Mouse (Mus musculus) lung, postnatal 10 days (tissue): ENCODE data around the gene Npas2.

Experiments used
- DNase-seq: peaks from one replicate; pipeline ENCODE4 v3.0.0; 2021

Npas2 gene

GRCm38 (mm10) chr1:39381017-39381416, 187.5 kb downstream of the Npas2 start:
- no peak for DNase-seq

DNA sequence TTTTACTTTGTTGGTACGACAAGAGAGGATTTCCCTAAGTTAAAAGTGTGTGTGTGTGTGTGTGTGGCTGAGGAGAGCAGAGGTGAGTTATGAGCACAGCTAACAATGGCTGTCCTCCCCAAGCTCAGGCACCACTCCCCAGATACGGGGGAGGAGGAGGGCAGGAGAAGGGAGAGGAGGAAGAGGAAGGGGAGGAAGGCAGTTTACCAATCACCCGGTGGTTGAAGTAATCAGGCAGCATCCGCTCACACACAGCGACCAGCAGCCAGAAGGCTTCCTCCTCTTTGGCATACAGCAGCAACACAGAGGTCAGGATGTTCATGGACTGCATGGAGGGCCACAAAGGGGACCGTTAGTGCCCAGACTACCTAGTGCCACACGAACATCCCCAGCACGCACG, 191.4 kb downstream of the Npas2 start:
- no peak for DNase-seq

DNA sequence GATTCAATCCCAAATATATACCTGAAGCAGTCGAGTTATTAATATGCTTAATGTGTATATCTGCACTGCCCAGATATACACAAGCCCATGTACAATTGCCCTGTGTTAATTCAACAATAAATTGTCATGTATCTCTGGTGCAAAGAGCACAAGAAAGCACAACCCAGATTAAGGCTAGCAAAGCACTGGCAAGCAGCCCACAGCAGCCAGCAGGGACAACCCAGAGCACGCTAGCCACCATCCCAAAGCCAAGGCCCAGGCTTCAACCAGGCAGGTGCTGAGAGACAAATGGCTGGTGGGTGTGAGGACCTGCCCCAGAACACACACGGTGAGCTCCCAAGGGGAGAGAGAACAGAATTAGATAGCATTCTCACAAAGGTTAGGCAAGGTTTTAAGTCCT, 192.9 kb downstream of the Npas2 start:
- no peak for DNase-seq

GRCm38 (mm10) chr1:39387497-39387896, 194.0 kb downstream of the Npas2 start:
- DNase-seq, result no peak

DNA sequence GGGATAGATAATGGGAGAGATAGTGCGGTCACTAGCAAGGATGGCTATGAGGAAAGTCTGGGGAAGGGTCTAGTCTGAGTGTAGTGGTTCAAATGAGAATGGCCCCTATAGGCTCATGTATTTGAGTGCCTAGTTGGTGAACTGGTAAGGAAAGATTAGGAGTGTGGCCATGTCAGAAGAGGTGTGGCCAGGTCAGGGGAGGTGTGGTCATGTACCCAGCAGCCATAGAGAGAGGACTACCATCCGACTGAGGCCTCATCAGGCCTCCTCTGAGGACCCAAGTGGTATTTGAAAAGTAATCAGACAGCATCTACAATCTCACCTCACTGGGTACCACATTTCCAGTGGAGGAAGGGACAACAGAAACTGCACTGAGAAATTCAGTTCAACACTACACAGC, 194.6 kb downstream of the Npas2 start:
- DNase-seq, result no peak

- DNase-seq, result no peak
These were observed 195.8 kb downstream of the Npas2 start for GRCm38 (mm10) chr1:39389338-39389737.

- no peak for DNase-seq
These were observed 198.1 kb downstream of the Npas2 start for GRCm38 (mm10) chr1:39391652-39392051.

DNA sequence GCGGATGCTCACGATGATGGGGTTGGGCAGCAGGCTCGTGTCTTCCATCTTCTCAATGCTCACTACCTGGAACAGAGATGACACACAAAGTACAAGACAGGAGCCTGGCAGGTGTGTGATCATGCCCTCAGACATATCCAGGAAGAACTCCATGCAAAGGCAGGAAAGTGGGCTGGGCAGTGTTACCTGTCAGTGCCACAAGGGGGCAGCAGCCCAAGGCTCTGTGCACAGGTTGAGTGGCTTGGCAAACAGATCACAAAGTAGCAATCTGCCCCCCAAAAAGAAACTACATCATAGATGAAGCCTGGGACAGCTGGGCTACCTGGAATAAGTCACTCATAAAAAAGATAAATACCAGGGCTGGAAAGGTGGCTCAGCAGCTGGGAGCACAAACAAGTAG, 198.7 kb downstream of the Npas2 start:
- peak; percentile 84 for DNase-seq

DNA sequence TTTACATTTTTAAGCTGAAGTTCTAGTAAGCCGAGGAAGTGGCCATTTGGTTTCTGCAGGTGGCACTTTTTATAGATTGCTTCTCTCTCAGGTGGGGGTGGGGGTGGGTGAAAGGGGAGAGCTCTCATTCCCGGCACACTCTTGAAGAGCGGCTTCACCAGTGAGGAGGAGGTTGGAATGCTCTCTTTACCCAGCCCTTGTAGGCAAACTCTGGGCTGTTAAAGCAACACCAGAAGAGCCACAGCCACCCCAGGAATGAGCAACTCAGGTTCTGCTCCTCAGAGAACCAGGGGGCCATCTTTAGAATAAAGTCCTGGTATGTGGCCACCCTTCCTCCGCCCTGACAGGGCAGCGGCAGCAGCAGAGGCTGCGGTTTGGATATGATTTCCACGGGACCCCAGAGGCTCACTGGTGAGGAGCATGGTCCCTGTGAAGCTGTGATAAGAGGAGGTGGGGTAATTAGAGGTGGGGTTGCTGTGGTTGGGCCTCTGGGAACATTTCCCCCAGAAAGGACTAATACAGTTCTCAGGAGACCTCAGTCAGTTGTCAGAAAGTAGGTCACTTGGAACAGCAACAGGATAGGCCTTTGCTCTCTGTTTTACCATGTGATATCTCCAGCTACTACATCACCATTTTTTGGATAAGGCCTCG, 199.8 kb downstream of the Npas2 start:
- DNase-seq, result peak; percentile 32

- peak; percentile 41 for DNase-seq
These were observed 200.6 kb downstream of the Npas2 start for GRCm38 (mm10) chr1:39394096-39394495.

DNA sequence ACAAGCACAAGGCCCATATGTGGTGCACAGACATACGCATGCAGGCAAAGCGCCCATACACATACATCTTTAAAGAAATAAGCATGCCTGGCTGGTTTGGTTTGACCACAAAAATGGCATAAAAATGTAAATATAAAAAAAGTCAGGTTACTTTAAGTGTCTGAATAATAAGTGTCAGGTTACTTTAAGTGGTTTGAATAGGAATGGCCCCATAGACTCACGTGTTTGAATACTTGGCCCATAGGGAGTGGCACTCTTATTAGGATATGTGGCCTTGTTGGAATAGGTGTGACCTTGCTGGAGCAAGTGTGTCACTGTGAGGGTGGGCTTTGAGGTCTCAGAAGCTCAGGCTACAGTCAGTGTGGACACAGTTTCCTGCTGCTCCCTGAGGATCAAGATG, 201.1 kb downstream of the Npas2 start:
- DNase-seq, result no peak

DNA sequence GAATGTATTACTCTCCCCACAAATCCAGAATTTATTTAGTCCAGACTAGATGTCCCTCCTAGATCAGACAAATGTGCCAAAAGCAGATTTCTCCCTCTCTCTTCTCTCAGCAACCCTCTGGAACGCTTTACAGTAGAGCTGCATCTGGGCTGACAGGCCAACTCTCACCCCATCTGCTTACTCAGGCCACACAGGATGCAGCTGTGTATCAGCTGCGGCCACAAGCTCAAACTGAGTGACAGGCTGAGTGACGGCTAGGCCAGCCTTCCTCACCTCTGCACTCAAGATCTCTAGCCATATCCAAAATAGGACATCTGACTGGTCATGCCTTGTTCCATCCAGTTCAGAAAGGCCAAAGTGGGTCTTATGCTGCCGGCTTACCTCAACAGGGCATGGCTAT, 202.8 kb downstream of the Npas2 start:
- DNase-seq, result peak; percentile 48

- no peak for DNase-seq
These were observed 204.8 kb downstream of the Npas2 start for GRCm38 (mm10) chr1:39398284-39398683.

- DNase-seq, result peak; percentile 42
These were observed 205.7 kb downstream of the Npas2 start for GRCm38 (mm10) chr1:39399228-39399627.

- no peak for DNase-seq
These were observed 206.6 kb downstream of the Npas2 start for GRCm38 (mm10) chr1:39400173-39400572.

DNA sequence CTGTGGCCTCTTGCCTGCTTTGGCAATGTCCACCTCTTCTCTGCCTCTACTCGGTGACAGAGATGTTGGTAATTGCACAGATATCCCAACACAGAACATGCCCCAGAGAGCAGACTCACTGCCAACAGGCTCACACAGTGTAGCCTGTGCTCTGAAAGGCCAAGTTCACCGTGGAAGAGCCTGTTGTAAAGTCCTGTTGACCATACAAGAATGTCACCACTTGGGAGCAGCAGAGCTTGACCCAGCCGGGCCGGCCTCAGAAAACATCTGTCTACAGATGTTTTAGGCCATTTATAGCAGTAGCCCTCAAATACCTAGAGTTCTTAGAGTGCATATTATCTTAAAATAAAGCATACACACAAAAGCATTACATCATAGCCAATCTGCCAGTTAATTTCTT, 213.6 kb downstream of the Npas2 start:
- no peak for DNase-seq

GRCm38 (mm10) chr1:39408123-39408522, 214.6 kb downstream of the Npas2 start:
- DNase-seq, result no peak

DNA sequence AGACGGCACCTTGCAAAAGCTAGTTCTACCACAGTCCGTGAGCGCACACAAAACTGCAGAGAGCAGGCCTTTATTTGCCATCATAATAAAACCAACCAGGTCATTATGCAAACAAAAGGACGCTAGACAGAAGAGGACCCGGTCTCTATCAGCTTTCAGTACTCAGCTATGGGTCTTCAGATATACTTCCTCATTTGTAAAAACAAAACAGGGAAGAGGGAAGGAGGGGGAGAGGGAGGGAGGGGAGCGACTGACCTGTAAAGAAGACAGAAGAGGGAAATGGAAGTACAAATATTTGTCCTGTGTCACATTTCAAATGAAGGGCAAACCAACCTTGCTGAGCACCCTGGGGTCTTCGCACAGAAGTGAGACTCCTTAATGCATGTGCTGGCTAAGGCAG, 215.1 kb downstream of the Npas2 start:
- no peak for DNase-seq

DNA sequence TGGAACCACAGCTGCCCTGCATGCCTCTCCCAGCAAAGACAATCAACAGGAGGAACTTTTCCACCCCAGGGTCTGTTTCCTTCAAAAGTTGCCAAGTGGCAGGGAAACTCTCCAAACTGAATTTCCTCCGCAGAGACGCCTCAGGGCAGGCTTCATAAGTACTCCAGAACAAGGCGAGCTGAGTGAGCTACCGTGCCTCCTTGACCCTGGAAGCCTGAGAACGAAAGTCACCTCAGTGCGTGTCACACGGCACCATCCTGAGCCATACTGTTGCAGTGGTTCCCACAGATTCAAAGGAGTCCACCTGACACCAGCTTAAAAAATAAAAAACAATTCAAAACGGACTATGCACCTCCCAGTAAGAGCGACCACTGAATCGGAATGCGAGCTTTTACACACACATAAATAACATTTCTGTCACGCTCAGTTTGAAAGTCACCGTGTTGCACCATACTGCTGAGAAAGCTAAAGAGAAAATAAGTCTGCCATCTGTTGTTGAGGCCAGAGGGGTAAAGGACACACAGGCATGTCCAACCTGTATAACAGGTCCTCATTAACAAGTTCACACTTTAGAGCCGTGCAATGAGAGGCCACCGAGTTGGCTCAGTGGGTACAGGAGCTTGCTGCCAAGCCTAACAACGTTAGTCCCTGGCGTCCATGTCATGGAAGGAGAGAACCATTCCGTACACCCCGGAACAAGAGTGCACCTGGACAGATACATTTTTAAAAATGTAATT, 216.7 kb downstream of the Npas2 start:
- peak; percentile 41 for DNase-seq
